Mouse (Mus musculus): Measurements from ENCODE around the gene Tmem141.

- TF ChIP-seq CTCF (conservative IDR thresholded peaks at IDR 0.05 in 1 of 2, IDR thresholded peaks at IDR 0.05 in 1 of 2; ENCODE audit: low read depth in 2 of 2, low read length in 2 of 2) (no peak), E2F4 (IDR thresholded peaks at IDR 0.05; ENCODE audit: insufficient replicate concordance, low read depth, low read length) (no peak)
These were observed 6.0 kb upstream of the Tmem141 start, which contains the start of gene Fcna for GRCm38 (mm10) chr2:25627811-25628210.
